Mouse (Mus musculus) heart, adult 2 months (tissue): ENCODE measurements around the gene Pde4d. TPM values are rescaled to one million over a fixed set of nuclear protein-coding genes. Genes with fewer than 3 reads are reported as not detected.

Experiments
- DNase-seq, 2 experiments: peaks; one replicate each; pipeline ENCODE4 v3.0.0; 2021
- H3K27ac ChIP-seq: fragments of 200-600 bp; 2 replicates; pipeline ENCODE4 v1.8.1; 2022
- H3K27me3 ChIP-seq: fragments of 200-500 bp; 2 replicates; pipeline ENCODE4 v1.6.1; 2012; ENCODE audit warnings: mild to moderate bottlenecking, low read length, inconsistent platforms, mixed read lengths; ENCODE audit not compliant: control insufficient read depth, insufficient read depth
- H3K36me3 ChIP-seq: fragments of 200-500 bp; 2 replicates; pipeline ENCODE4 v1.6.1; 2012; ENCODE audit warnings: low read length, inconsistent platforms; ENCODE audit not compliant: control insufficient read depth, insufficient read depth
- H3K4me1 ChIP-seq: fragments of 200-500 bp; 2 replicates; pipeline ENCODE4 v1.6.1; 2011; ENCODE audit warnings: low read length; ENCODE audit not compliant: control insufficient read depth, insufficient read depth
- H3K4me3 ChIP-seq: fragments of 200-600 bp; 2 replicates; pipeline ENCODE4 v1.8.1; 2022
- H3K79me2 ChIP-seq: fragments of 200-500 bp; replicated peaks from 2 replicates; pipeline ENCODE4 v1.6.1; 2012; ENCODE audit warnings: mild to moderate bottlenecking, inconsistent platforms, low read length, moderate library complexity, mixed read lengths; ENCODE audit not compliant: control insufficient read depth, insufficient read depth
- H3K9ac ChIP-seq: fragments of 200-500 bp; 2 replicates; pipeline ENCODE4 v1.6.1; 2012; ENCODE audit warnings: low read depth, mild to moderate bottlenecking, control low read depth, inconsistent platforms, low read length, mixed read lengths
- CTCF ChIP-seq: fragments of 200-600 bp; IDR thresholded peaks from 2 replicates; pipeline ENCODE4 v1.8.1; 2022; ENCODE audit warnings: antibody characterized with exemption, mild to moderate bottlenecking, moderate library complexity
- EP300 ChIP-seq: fragments of 200-500 bp; IDR thresholded peaks from 2 replicates; pipeline ENCODE4 v1.6.1; 2011; ENCODE audit warnings: low read depth, low read length, control low read depth; ENCODE audit not compliant: insufficient read depth
- POLR2A ChIP-seq: fragments of 200-500 bp; IDR thresholded peaks from 2 replicates; pipeline ENCODE4 v1.6.1; 2011; ENCODE audit warnings: mild to moderate bottlenecking, low read depth, low read length, control low read depth; ENCODE audit not compliant: insufficient read depth
- WGBS: fragments of 180-500 bp; shearing (Covaris S2); methylation state at CpG from one replicate; pipeline ENCODE4 v1.1.7; 2018; 5-methylcytosine and 5-hydroxymethylcytosine counted together
- intact Hi-C: fragments of 180-260 bp; cut with DNase I; formaldehyde crosslinking; loops from one replicate; pipeline ENCODE4 v1.15.1; 2025
- polyA plus RNA-seq: library from polyadenylated mRNA; depleted of rRNA; stranded (reverse); fragments of >200 nt; gene quantifications from 2 replicates; pipeline ENCODE4 v1.2.3, GENCODE M21; 2012
- total RNA-seq, 2 experiments: library from RNA; stranded (reverse); gene quantifications; 2 replicates each; pipeline ENCODE4 v1.2.3; 2021

Pde4d gene
- total and polyA plus RNA-seq, 3 experiments: 11.5 to 40.1 (median 38.1) TPM

GRCm38 (mm10) chr13:109247061-109247460 lies 797.3 kb downstream of the Pde4d start:
- H3K4me3 ChIP-seq: no peak overlapping the region
- intact Hi-C loops: no loop called here
- no peaks in the 10 kb centered on the region for H3K79me2 ChIP-seq
- no peaks in the 10 kb centered on the region for H3K27me3 ChIP-seq
- no peak overlapping the region for H3K9ac ChIP-seq
- H3K4me1 ChIP-seq: no peaks in the 10 kb centered on the region
- TF ChIP-seq POLR2A (no peak), EP300 (no peak), CTCF (no peak)
- H3K27ac ChIP-seq: no peak overlapping the region
- no peaks in the 10 kb centered on the region; the same call in 1 of the 2 replicates for H3K36me3 ChIP-seq
- 69% methylated on average over 4 of the region's 4 CpGs for WGBS
- no peak for DNase-seq

- TF ChIP-seq EP300 (no peak), CTCF (no peak), POLR2A (no peak)
- no peaks in the 10 kb centered on the region; the same call in 1 of the 2 replicates for H3K36me3 ChIP-seq
- intact Hi-C loops: no loop called here
- no peak overlapping the region for H3K27ac ChIP-seq
- H3K4me1 ChIP-seq: no peaks in the 10 kb centered on the region
- no peak for DNase-seq
- H3K4me3 ChIP-seq: no peak overlapping the region
- H3K79me2 ChIP-seq: no peaks in the 10 kb centered on the region
- H3K9ac ChIP-seq: no peak overlapping the region
- H3K27me3 ChIP-seq: no peaks in the 10 kb centered on the region
These were observed 799.6 kb downstream of the Pde4d start for GRCm38 (mm10) chr13:109249315-109249714.

GRCm38 (mm10) chr13:109255634-109256033 lies 805.9 kb downstream of the Pde4d start:
- no peak for TF ChIP-seq EP300
- TF ChIP-seq CTCF: no peak
- no peak for TF ChIP-seq POLR2A
- intact Hi-C loops: no loop called here
- DNase-seq: no peak
- Histone ChIP-seq H3K79me2 (no peaks in the 10 kb centered on the region), H3K36me3 (no peaks in the 10 kb centered on the region), H3K9ac (no peak overlapping the region), H3K4me1 (no peaks in the 10 kb centered on the region), H3K4me3 (no peak overlapping the region), H3K27ac (no peak overlapping the region), H3K27me3 (no peaks in the 10 kb centered on the region)
- 45% methylated on average over 4 of the region's 4 CpGs for whole genome bisulfite sequencing

GRCm38 (mm10) chr13:109260220-109260795 lies 810.6 kb downstream of the Pde4d start:
- peak; percentile 65 to 66 for DNase-seq

GRCm38 (mm10) chr13:109260796-109261516 lies 811.2 kb downstream of the Pde4d start:
- TF ChIP-seq CTCF (no peak), EP300 (no peak)
- H3K27ac ChIP-seq: peak overlapping the region; percentile 59
- 6% methylated on average over 17 of the region's 17 CpGs for WGBS

More at GRCm38 (mm10) chr13:109260220-109260795, 810.6 kb downstream of the Pde4d start:
- no peaks in the 10 kb centered on the region for H3K27me3 ChIP-seq
- WGBS: under 1% methylated on average over 23 of the region's 23 CpGs
- TF ChIP-seq EP300 (0 out of 2 replicates have a peak, but pooled peaks have one; percentile 27), POLR2A (no peak), CTCF (no peak)
- H3K36me3 ChIP-seq: no peaks in the 10 kb centered on the region
- intact Hi-C loops: loop anchor here (1.0 kb wide), 1 partner anchor 30 kb away; no protein-coding TSS in a partner anchor
- peak overlapping the region; percentile 60 for H3K9ac ChIP-seq
- no peaks in the 10 kb centered on the region for H3K79me2 ChIP-seq
- H3K4me1 ChIP-seq: no peaks in the 10 kb centered on the region; the same call in 1 of the 2 replicates
- H3K27ac ChIP-seq: peak overlapping the region; percentile 59
- H3K4me3 ChIP-seq: peak overlapping the region; percentile 62

GRCm38 (mm10) chr13:109261642-109262220 lies 812.0 kb downstream of the Pde4d start:
- 32% methylated on average over 5 of the region's 5 CpGs for WGBS
- Histone ChIP-seq H3K4me1 (no peaks in the 10 kb centered on the region; the same call in 1 of the 2 replicates), H3K36me3 (no peaks in the 10 kb centered on the region), H3K79me2 (no peaks in the 10 kb centered on the region), H3K27ac (no peak overlapping the region), H3K27me3 (no peaks in the 10 kb centered on the region), H3K9ac (no peak overlapping the region), H3K4me3 (no peak overlapping the region)
- DNase-seq: no peak
- TF ChIP-seq CTCF (no peak), EP300 (no peak), POLR2A (no peak)
- intact Hi-C loops: no loop called here

More at GRCm38 (mm10) chr13:109260796-109261516, 811.2 kb downstream of the Pde4d start:
- no peaks in the 10 kb centered on the region for H3K27me3 ChIP-seq
- H3K9ac ChIP-seq: no peak overlapping the region
- no peaks in the 10 kb centered on the region; the same call in 1 of the 2 replicates for H3K4me1 ChIP-seq
- H3K79me2 ChIP-seq: no peaks in the 10 kb centered on the region
- no peaks in the 10 kb centered on the region for H3K36me3 ChIP-seq
- H3K4me3 ChIP-seq: peak overlapping the region; percentile 62
- intact Hi-C loops: loop anchor here (1.0 kb wide), 1 partner anchor 31 kb away; no protein-coding TSS in a partner anchor
- DNase-seq: no peak
